8 mouse cellular contexts compared by ENCODE assay signal in genomic region chr13:44408960-44409719, GRCm38 (mm10).
DNase-seq lines count a peak whose midpoint lies in the region; ATAC-seq lines count a peak whose summit lies in the region.
"Had no signal": no experiment of that assay in that cellular context is flagged by ENCODE, and none has a peak within 500 bp of the region (broad histone marks: within the 10 kb centered on the region; RNA-seq: fewer than 3 reads in every experiment).

No protein-coding gene starts in this region.

- H3K4me2 ChIP-seq in intestine, embryonic 16.5 days (ENCODE audit: low read depth, low read length) = peak overlapping the region; percentile 18; the same call in 1 of the 2 replicates
- H3K4me2 ChIP-seq in liver, embryonic 15.5 days = no peak overlapping the region
- no peak overlapping the region for H3K4me2 ChIP-seq in forebrain, embryonic 13.5 days
- H3K4me2 ChIP-seq: neural tube, embryonic 13.5 days had no signal

- 45% methylated on average over 14 of the region's 14 CpGs for WGBS in intestine, embryonic 16.5 days
- WGBS in liver, embryonic 15.5 days (ENCODE audit: insufficient replicate concordance) = 66% methylated on average over 14 of the region's 14 CpGs
- 73% methylated on average over 14 of the region's 14 CpGs for WGBS in forebrain, embryonic 13.5 days

- H3K4me3 ChIP-seq in intestine, embryonic 16.5 days (ENCODE audit: low read length) = no peak overlapping the region
- H3K4me3 ChIP-seq in liver, embryonic 15.5 days (replicated peaks) = no peak overlapping the region
- no peak overlapping the region for H3K4me3 ChIP-seq in forebrain, embryonic 13.5 days
- H3K4me3 ChIP-seq: neural tube, embryonic 13.5 days had no signal

- ATAC-seq in intestine, embryonic 16.5 days = peak; percentile 94
- peak; percentile 79 for ATAC-seq in liver, embryonic 15.5 days (ENCODE audit: insufficient read depth)
- ATAC-seq in forebrain, embryonic 13.5 days = no peak

- H3K36me3 ChIP-seq in intestine, embryonic 16.5 days (ENCODE audit: control insufficient read depth, insufficient read depth, low read length) = no peaks in the 10 kb centered on the region
- H3K36me3 ChIP-seq in liver, embryonic 15.5 days (replicated peaks) = no peaks in the 10 kb centered on the region
- H3K36me3 ChIP-seq in forebrain, embryonic 13.5 days (ENCODE audit: poor library complexity, severe bottlenecking) = no peaks in the 10 kb centered on the region
- H3K36me3 ChIP-seq: neural tube, embryonic 13.5 days had no signal

- peak; percentile 81 for DNase-seq in adrenal gland, postnatal 10 days
- peak; percentile 99 for DNase-seq in fat pad, adult 2 months (ENCODE audit: extremely low read depth, low read depth, low spot score)
- DNase-seq in Muller cell, postnatal 12 days (ENCODE audit: inconsistent ontology term) = no peak
- no peak for DNase-seq in layer of hippocampus, postnatal 36 days

- no peaks in the 10 kb centered on the region for H3K9me3 ChIP-seq in intestine, embryonic 16.5 days (ENCODE audit: control insufficient read depth, low read length)
- no peaks in the 10 kb centered on the region for H3K9me3 ChIP-seq in liver, embryonic 15.5 days (replicated peaks)
- no peaks in the 10 kb centered on the region for H3K9me3 ChIP-seq in forebrain, embryonic 13.5 days (replicated peaks)
- H3K9me3 ChIP-seq: neural tube, embryonic 13.5 days had no signal

- no peaks in the 10 kb centered on the region for H3K27me3 ChIP-seq in intestine, embryonic 16.5 days (replicated peaks; ENCODE audit: control insufficient read depth, insufficient read depth, low read length)
- H3K27me3 ChIP-seq in liver, embryonic 15.5 days = no peaks in the 10 kb centered on the region
- H3K27me3 ChIP-seq in forebrain, embryonic 13.5 days = no peaks in the 10 kb centered on the region

- H3K4me1 ChIP-seq in intestine, embryonic 16.5 days (ENCODE audit: control insufficient read depth, insufficient read depth, low read length) = peaks cover 13% of the 10 kb centered on the region; the same call in 1 of the 2 replicates
- H3K4me1 ChIP-seq in liver, embryonic 15.5 days (replicated peaks) = peaks cover 7% of the 10 kb centered on the region
- no peaks in the 10 kb centered on the region for H3K4me1 ChIP-seq in forebrain, embryonic 13.5 days

- peak overlapping the region; percentile 88 for H3K27ac ChIP-seq in intestine, embryonic 16.5 days (ENCODE audit: low read length)
- peak overlapping the region; percentile 55 for H3K27ac ChIP-seq in liver, embryonic 15.5 days (replicated peaks)
- H3K27ac ChIP-seq in forebrain, embryonic 13.5 days = no peak overlapping the region
- H3K27ac ChIP-seq: neural tube, embryonic 13.5 days had no signal

- peak overlapping the region; percentile 26; the same call in 1 of the 2 replicates for H3K9ac ChIP-seq in intestine, embryonic 16.5 days (ENCODE audit: low read depth, low read length)
- H3K9ac ChIP-seq in liver, embryonic 15.5 days = no peak overlapping the region
- H3K9ac ChIP-seq in forebrain, embryonic 13.5 days = no peak overlapping the region
- H3K9ac ChIP-seq: neural tube, embryonic 13.5 days had no signal

Comparison
In these comparisons a context has a peak if more than half of its experiments do, and no peak if none do; other contexts are left out.
1. DNase-seq: peak in adrenal gland, postnatal 10 days (single experiment) and fat pad, adult 2 months (single experiment); none in Muller cell, postnatal 12 days (single experiment) and layer of hippocampus, postnatal 36 days (0 of 2).